Mouse (Mus musculus): ENCODE measurements around the gene Rfx8.

DNA sequence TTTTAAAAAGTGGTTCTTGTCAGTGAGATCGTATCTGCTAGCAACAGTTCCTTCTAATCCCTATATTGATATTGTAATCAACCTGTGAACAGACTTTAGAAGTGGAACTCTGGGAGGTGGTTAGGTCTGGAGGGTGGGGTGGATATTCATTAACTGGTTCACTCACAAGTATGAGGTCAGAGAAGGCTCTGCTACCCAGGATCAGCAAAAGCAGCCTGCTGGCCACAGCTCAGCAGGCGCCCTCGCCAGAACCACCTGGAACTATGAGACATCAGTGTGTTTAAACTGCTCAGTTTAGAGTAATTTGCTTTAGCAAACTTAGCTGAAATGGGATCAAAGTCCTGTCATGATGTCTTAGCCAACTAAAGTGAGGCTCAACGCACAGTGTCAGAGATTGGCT is 25.6 kb downstream of the Rfx8 start:
- TF ChIP-seq ELF1 (IDR thresholded peaks at IDR 0.05; ENCODE audit: low read depth, low read length) = no peak
- TF ChIP-seq MXI1 (IDR thresholded peaks at IDR 0.05; ENCODE audit: low read depth, low read length) = no peak
- TF ChIP-seq CTCF (conservative IDR thresholded peaks at IDR 0.05 in 1 of 2, IDR thresholded peaks at IDR 0.05 in 1 of 2; ENCODE audit: low read depth in 2 of 2, low read length in 2 of 2) = no peak
- TF ChIP-seq MAFK (IDR thresholded peaks at IDR 0.05; ENCODE audit: insufficient replicate concordance, low read length) = no peak
- TF ChIP-seq HCFC1 (IDR thresholded peaks at IDR 0.05; ENCODE audit: low read depth, low read length) = no peak
- no peak for TF ChIP-seq ZC3H11A (IDR thresholded peaks at IDR 0.05; ENCODE audit: low read depth, low read length)
